Mouse (Mus musculus) liver, postnatal 0 days (tissue): ENCODE data around the gene Tsc22d1. TPM values are rescaled to one million over a fixed set of nuclear protein-coding genes. Genes with fewer than 3 reads are reported as not detected.

Experiments
- ATAC-seq: fragments of 200-750 bp; cut with Nextera tagmentation; 2 replicates; pipeline ENCODE4 v1.8.0; 2017; ENCODE audit warnings: mild to moderate bottlenecking, moderate library complexity
- DNase-seq: peaks from one replicate; pipeline ENCODE4 v3.0.0-alpha.2; 2016
- H3K27ac ChIP-seq: fragments of 300-500 bp; sonication (generic); 2 replicates; pipeline ENCODE4 v1.5.1; 2014; ENCODE audit warnings: antibody characterized with exemption, moderate library complexity, mild to moderate bottlenecking, low read depth
- H3K27me3 ChIP-seq: fragments of 300-500 bp; sonication (generic); 2 replicates; pipeline ENCODE4 v1.6.1; 2014; ENCODE audit warnings: low read length, control low read depth, mixed read lengths; ENCODE audit not compliant: insufficient read depth
- H3K36me3 ChIP-seq: fragments of 300-500 bp; sonication (generic); replicated peaks from 2 replicates; pipeline ENCODE4 v1.6.1; 2014; ENCODE audit warnings: mild to moderate bottlenecking, control low read depth, low read length, moderate library complexity, mixed read lengths; ENCODE audit not compliant: insufficient read depth
- H3K4me1 ChIP-seq: fragments of 300-500 bp; sonication (generic); 2 replicates; pipeline ENCODE4 v1.6.1; 2014; ENCODE audit warnings: antibody characterized with exemption, mild to moderate bottlenecking, control low read depth; ENCODE audit not compliant: insufficient read depth
- H3K4me2 ChIP-seq: fragments of 300-500 bp; sonication (generic); 2 replicates; pipeline ENCODE4 v1.6.1; 2014; ENCODE audit warnings: low read depth, mild to moderate bottlenecking, low read length, moderate library complexity, mixed read lengths
- H3K4me3 ChIP-seq: fragments of 300-500 bp; sonication (generic); 2 replicates; pipeline ENCODE4 v1.5.1; 2014; ENCODE audit warnings: low read depth, low read length
- H3K9ac ChIP-seq: fragments of 300-500 bp; sonication (generic); replicated peaks from 2 replicates; pipeline ENCODE4 v1.6.1; 2014; ENCODE audit warnings: mild to moderate bottlenecking, moderate library complexity
- H3K9me3 ChIP-seq: fragments of 300-500 bp; sonication (generic); 2 replicates; pipeline ENCODE4 v1.6.1; 2016; ENCODE audit warnings: mild to moderate bottlenecking, control low read depth, low read length, mixed read lengths
- CTCF ChIP-seq: sonication (generic); IDR thresholded peaks from 2 replicates; pipeline ENCODE4 v1.5.1; 2016; ENCODE audit warnings: antibody characterized with exemption, low read depth
- EP300 ChIP-seq: IDR thresholded peaks from 2 replicates; pipeline ENCODE4 v1.6.1; 2016; ENCODE audit warnings: antibody characterized with exemption, low read depth, mild to moderate bottlenecking
- WGBS: fragments of 180-500 bp; shearing (Covaris S2); extraction: QIAGEN DNeasy Blood & Tissue Kit; methylation state at CpG from one replicate; pipeline ENCODE4 v1.1.7; 2014; ENCODE audit not compliant: insufficient replicate concordance; 5-methylcytosine and 5-hydroxymethylcytosine counted together
- polyA plus RNA-seq: library from polyadenylated mRNA; unstranded; fragments of >200 nt; fragmentation: Nextera tagmentation; extraction: Ambion mirVana; gene quantifications from 2 replicates; pipeline ENCODE4 v1.2.1, GENCODE M21; 2015

Tsc22d1 gene
- polyA plus RNA-seq, 1 experiment from 2014 or later = 137 TPM

GRCm38 (mm10) chr14:76532257-76533169, 117.8 kb downstream of the Tsc22d1 start:
- Histone ChIP-seq H3K4me2 (peak overlapping the region; percentile 73), H3K4me3 (peak overlapping the region; percentile 42), H3K9ac (peak overlapping the region; percentile 63), H3K9me3 (no peaks in the 10 kb centered on the region), H3K4me1 (peaks cover 25% of the 10 kb centered on the region), H3K27me3 (no peaks in the 10 kb centered on the region), H3K36me3 (no peaks in the 10 kb centered on the region), H3K27ac (peak overlapping the region; percentile 84)
- DNase-seq (peak; percentile 86), ATAC-seq (peak; percentile 92)
- TF ChIP-seq CTCF (no peak), EP300 (peak; percentile 97)
- 21% methylated on average over 20 of the region's 20 CpGs for WGBS

DNA sequence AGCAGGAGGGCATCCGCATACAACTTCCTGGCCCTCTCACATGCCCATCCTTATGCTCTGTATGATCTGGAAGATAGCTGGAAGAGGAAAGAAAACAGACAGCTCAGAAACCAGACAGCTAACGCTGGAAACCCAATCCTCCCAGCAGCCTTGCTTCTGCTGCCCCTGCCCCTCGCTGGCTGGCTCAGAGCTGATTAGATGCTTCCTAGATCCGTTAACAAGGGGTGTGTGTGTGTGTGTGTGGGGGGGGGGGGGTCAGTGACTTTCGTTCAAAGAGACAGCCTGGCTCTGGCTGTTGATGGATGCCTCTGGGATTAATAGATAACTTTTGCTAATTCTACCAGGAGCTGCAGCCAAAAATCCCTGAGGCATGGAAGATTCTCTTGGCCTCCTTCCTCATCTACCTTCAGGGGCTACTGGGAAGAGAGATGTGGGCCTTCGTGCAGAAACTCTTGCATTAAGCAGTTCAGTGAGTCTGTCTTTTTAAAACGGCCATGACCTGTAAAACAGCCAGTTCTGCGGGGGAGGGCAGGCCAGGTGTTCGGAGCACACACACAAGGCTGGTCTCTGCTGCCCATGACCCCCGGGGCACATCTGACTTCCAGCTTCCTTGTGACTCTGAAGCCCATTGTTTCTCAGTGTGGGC, 118.5 kb downstream of the Tsc22d1 start:
- no peaks in the 10 kb centered on the region for H3K27me3 ChIP-seq
- peak overlapping the region; percentile 73 for H3K4me2 ChIP-seq
- H3K4me3 ChIP-seq = peak overlapping the region; percentile 42
- peak overlapping the region; percentile 63 for H3K9ac ChIP-seq
- peak overlapping the region; percentile 84 for H3K27ac ChIP-seq
- WGBS = 19% methylated on average over 10 of the region's 10 CpGs
- ATAC-seq (peak; percentile 57), DNase-seq (peak; percentile 55)
- peaks cover 25% of the 10 kb centered on the region for H3K4me1 ChIP-seq
- TF ChIP-seq CTCF (no peak), EP300 (peak; percentile 73)
- H3K9me3 ChIP-seq = no peaks in the 10 kb centered on the region
- no peaks in the 10 kb centered on the region for H3K36me3 ChIP-seq

GRCm38 (mm10) chr14:76535096-76535495, 120.3 kb downstream of the Tsc22d1 start:
- H3K4me2 ChIP-seq = no peak overlapping the region; the same call in 1 of the 2 replicates
- H3K9me3 ChIP-seq = no peaks in the 10 kb centered on the region
- no peak for TF ChIP-seq EP300
- no peak for TF ChIP-seq CTCF
- H3K27me3 ChIP-seq = no peaks in the 10 kb centered on the region
- no peaks in the 10 kb centered on the region for H3K36me3 ChIP-seq
- peaks cover 21% of the 10 kb centered on the region for H3K4me1 ChIP-seq
- H3K9ac ChIP-seq = no peak overlapping the region
- DNase-seq (no peak), ATAC-seq (no peak)
- 97% methylated on average over 1 of the region's 1 CpGs for WGBS
- no peak overlapping the region for H3K27ac ChIP-seq
- no peak overlapping the region for H3K4me3 ChIP-seq

DNA sequence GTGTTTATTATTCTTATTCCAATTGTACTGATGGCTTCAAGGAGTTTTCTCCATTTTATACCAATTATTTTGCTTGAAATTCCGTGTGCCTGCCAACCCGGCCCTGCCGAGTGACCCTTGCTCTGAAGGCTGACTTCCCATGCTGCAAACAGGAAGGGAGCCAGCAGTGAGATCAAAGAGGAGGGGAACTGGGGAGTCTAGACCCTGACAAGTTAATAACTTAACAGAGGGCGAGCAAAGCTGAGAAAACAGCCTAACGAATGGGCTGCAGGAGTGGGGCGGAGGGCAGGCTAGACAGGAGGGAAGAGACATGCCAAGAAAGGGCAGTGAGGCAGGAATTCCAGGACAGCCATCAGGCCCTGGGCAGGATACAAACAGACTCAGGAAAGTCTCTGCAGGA, 122.2 kb downstream of the Tsc22d1 start:
- Histone ChIP-seq H3K4me1 (peaks cover 10% of the 10 kb centered on the region), H3K36me3 (no peaks in the 10 kb centered on the region), H3K4me2 (no peak overlapping the region), H3K27ac (0 out of 2 replicates have a peak overlapping the region, but pooled peaks have one; percentile 7), H3K4me3 (no peak overlapping the region), H3K9ac (no peak overlapping the region), H3K27me3 (no peaks in the 10 kb centered on the region), H3K9me3 (no peaks in the 10 kb centered on the region)
- ATAC-seq (no peak), DNase-seq (peak; percentile 30)
- TF ChIP-seq CTCF (no peak), EP300 (no peak)
- WGBS = 44% methylated on average over 6 of the region's 6 CpGs

DNA sequence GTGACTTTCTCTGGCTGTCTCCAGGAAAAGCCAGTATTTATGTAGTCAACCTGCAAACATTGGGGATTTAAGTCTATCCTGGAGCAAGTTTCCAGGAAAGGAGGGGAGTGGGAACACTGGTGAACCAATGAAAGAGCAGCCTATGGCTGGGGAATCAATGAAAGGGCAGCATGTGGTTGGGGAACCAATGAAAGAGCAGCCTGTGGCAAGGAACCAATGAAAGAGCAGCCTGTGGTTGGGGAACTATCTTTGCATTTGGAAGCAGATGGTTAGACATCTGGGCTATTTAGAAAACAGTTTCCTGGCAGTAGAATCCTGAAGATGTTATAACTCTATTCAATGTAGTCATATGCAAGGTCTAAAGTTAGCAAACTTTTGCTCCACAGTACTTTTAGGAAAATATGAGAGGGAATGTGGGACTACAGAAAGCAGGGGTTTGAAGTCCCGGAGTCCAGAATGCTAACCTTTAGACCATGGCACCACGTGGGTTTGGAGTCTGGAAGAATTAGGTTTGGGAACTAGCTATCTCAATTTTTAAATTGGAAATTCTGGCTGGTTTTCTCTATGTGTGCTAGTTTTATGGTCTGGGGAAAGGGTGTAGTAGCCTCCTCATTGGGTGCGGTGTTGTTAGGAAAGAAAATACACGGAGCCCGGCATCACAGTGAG, 125.4 kb downstream of the Tsc22d1 start:
- H3K9me3 ChIP-seq = no peaks in the 10 kb centered on the region
- no peak overlapping the region for H3K27ac ChIP-seq
- no peak overlapping the region for H3K4me2 ChIP-seq
- no peaks in the 10 kb centered on the region; the same call in 1 of the 2 replicates for H3K4me1 ChIP-seq
- ATAC-seq (no peak), DNase-seq (no peak)
- H3K9ac ChIP-seq = no peak overlapping the region
- H3K36me3 ChIP-seq = no peaks in the 10 kb centered on the region
- no peak overlapping the region for H3K4me3 ChIP-seq
- H3K27me3 ChIP-seq = no peaks in the 10 kb centered on the region
- TF ChIP-seq EP300 (no peak), CTCF (no peak)
- WGBS = 86% methylated on average over 5 of the region's 5 CpGs

DNA sequence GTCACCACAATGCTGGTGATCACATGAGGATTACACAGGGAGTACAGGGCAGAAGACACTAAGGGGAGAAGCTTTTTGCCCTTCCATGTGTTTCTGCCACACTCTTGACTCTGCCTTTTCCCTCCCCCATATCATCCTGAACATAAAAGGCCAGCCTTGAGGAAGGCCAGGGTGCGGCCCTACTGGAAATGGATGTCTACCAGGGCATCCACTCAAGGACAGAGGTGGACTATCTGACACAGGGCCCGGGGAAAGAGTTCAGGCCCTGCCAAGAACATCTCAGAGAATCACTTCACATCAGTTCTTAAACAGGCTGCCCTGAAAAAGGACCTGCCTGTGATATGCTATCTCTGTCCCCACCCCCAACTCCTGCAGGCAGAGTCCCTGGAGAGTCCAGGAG, 126.6 kb downstream of the Tsc22d1 start:
- Histone ChIP-seq H3K27me3 (no peaks in the 10 kb centered on the region), H3K36me3 (no peaks in the 10 kb centered on the region), H3K4me3 (no peak overlapping the region), H3K27ac (no peak overlapping the region), H3K9me3 (no peaks in the 10 kb centered on the region), H3K4me1 (no peaks in the 10 kb centered on the region; the same call in 1 of the 2 replicates), H3K9ac (no peak overlapping the region), H3K4me2 (no peak overlapping the region)
- DNase-seq (no peak), ATAC-seq (no peak)
- 63% methylated on average over 2 of the region's 2 CpGs for WGBS
- no peak for TF ChIP-seq CTCF
- no peak for TF ChIP-seq EP300
